28 mouse cellular contexts compared by ENCODE assay signal in the genomic region with DNA sequence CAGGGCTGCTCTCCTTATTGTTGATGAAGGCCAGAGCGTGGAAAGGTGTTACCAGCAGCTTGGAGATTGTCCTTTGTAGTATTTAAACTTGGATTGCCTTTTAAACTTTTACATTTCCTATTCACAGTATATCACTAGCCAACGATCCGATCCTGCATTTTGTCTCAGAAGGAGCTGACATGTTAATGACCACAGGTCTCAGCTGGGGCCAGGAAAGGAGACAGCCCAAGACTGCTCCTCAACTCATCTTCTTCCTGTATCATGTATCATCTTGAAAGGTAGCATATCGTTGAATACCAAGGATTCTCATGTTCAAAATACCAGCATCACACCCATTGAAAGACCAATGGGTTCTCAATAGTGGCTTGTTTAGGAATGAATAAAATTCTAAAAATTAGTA.
"Had no signal": no experiment of that assay in that cellular context is flagged by ENCODE, and none has a peak within 500 bp of the region (broad histone marks: within the 10 kb centered on the region; RNA-seq: fewer than 3 reads in every experiment).

No protein-coding gene starts in this region.

- H3K9ac ChIP-seq: embryonic facial prominence, embryonic 12.5 days; embryonic facial prominence, embryonic 13.5 days; embryonic facial prominence, embryonic 15.5 days; forebrain, embryonic 12.5 days; forebrain, embryonic 13.5 days; forebrain, embryonic 15.5 days; forebrain, postnatal 0 days had no signal

- H3K4me3 ChIP-seq: embryonic facial prominence, embryonic 10.5 days; embryonic facial prominence, embryonic 12.5 days; embryonic facial prominence, embryonic 13.5 days; embryonic facial prominence, embryonic 15.5 days; erythroblast, embryonic 14.5 days; forebrain, embryonic 10.5 days; forebrain, embryonic 12.5 days; forebrain, embryonic 13.5 days; forebrain, embryonic 15.5 days; gastrocnemius, adult 2 months had no signal

- H3K4me2 ChIP-seq: embryonic facial prominence, embryonic 12.5 days; embryonic facial prominence, embryonic 13.5 days; embryonic facial prominence, embryonic 15.5 days; forebrain, embryonic 12.5 days; forebrain, embryonic 13.5 days; forebrain, embryonic 15.5 days had no signal

- DNase-seq: cerebellum, adult 18-20 months; cerebellum, adult 2 months; cerebellum, adult 8-10 months; cerebellum, adult 9-10 months; cerebellum, adult 9-11 months; cerebellum, postnatal 10 days; cerebellum, postnatal 14 days; cerebellum, postnatal 25 days; cerebellum, postnatal 36 days; embryo, embryonic 11 days; forebrain, postnatal 0 days; gastrocnemius, adult 2 months; gastrocnemius, postnatal 10 days; gastrocnemius, postnatal 14 days; gastrocnemius, postnatal 25 days; gastrocnemius, postnatal 36 days; heart, adult 18-20 months had no signal

- H3K27me3 ChIP-seq: embryonic facial prominence, embryonic 12.5 days; embryonic facial prominence, embryonic 13.5 days; embryonic facial prominence, embryonic 15.5 days; forebrain, embryonic 12.5 days; forebrain, embryonic 13.5 days; forebrain, embryonic 15.5 days had no signal

- H3K4me1 ChIP-seq: embryonic facial prominence, embryonic 10.5 days; embryonic facial prominence, embryonic 12.5 days; embryonic facial prominence, embryonic 13.5 days; embryonic facial prominence, embryonic 15.5 days; forebrain, embryonic 10.5 days; forebrain, embryonic 13.5 days; forebrain, embryonic 15.5 days had no signal

- H3K27ac ChIP-seq: embryonic facial prominence, embryonic 10.5 days; embryonic facial prominence, embryonic 12.5 days; embryonic facial prominence, embryonic 13.5 days; embryonic facial prominence, embryonic 15.5 days; forebrain, embryonic 10.5 days; forebrain, embryonic 12.5 days; forebrain, embryonic 13.5 days; forebrain, embryonic 15.5 days; gastrocnemius, adult 2 months had no signal

- H3K36me3 ChIP-seq: embryonic facial prominence, embryonic 10.5 days; embryonic facial prominence, embryonic 12.5 days; embryonic facial prominence, embryonic 13.5 days; embryonic facial prominence, embryonic 15.5 days; forebrain, embryonic 10.5 days; forebrain, embryonic 12.5 days; forebrain, embryonic 15.5 days had no signal

- H3K9me3 ChIP-seq: embryonic facial prominence, embryonic 10.5 days; embryonic facial prominence, embryonic 12.5 days; embryonic facial prominence, embryonic 13.5 days; embryonic facial prominence, embryonic 15.5 days; forebrain, embryonic 10.5 days; forebrain, embryonic 12.5 days; forebrain, embryonic 13.5 days; forebrain, embryonic 15.5 days had no signal

- ATAC-seq: forebrain, embryonic 13.5 days; forebrain, embryonic 14.5 days; forebrain, embryonic 15.5 days; forebrain, embryonic 16.5 days; forebrain, postnatal 0 days had no signal
